Mouse (Mus musculus) limb, embryonic 10.5 days (tissue): ENCODE results near the gene Gm30191. TPM values are rescaled to one million over a fixed set of nuclear protein-coding genes. Genes with fewer than 3 reads are reported as not detected.
A peak's percentile ranks its signal among the peaks of the same experiment; 100 is the strongest.

Experiments
- DNase-seq: peaks from one replicate; pipeline ENCODE4 v3.0.0-alpha.2; 2017; ENCODE audit warnings: low spot score
- H3K27ac ChIP-seq: fragments of 300-500 bp; sonication (generic); 2 replicates; pipeline ENCODE4 v1.5.1; 2016; ENCODE audit warnings: mild to moderate bottlenecking
- H3K27me3 ChIP-seq: fragments of 300-500 bp; sonication (generic); 2 replicates; pipeline ENCODE4 v1.6.1; 2016; ENCODE audit warnings: low read depth, mild to moderate bottlenecking; ENCODE audit not compliant: poor library complexity, severe bottlenecking
- H3K36me3 ChIP-seq: fragments of 300-500 bp; sonication (generic); 2 replicates; pipeline ENCODE4 v1.6.1; 2016; ENCODE audit warnings: mild to moderate bottlenecking, moderate library complexity
- H3K4me1 ChIP-seq: fragments of 300-500 bp; sonication (generic); 2 replicates; pipeline ENCODE4 v1.6.1; 2016
- H3K4me3 ChIP-seq: fragments of 300-500 bp; sonication (generic); 2 replicates; pipeline ENCODE4 v1.5.1; 2016; ENCODE audit warnings: mild to moderate bottlenecking, moderate library complexity
- H3K9me3 ChIP-seq: fragments of 300-500 bp; sonication (generic); replicated peaks from 2 replicates; pipeline ENCODE4 v1.6.1; 2016; ENCODE audit warnings: mild to moderate bottlenecking
- WGBS: fragments of 180-500 bp; shearing (Covaris S2); methylation state at CpG from one replicate; pipeline ENCODE4 v1.1.7; 2016; 5-methylcytosine and 5-hydroxymethylcytosine counted together
- polyA plus RNA-seq: library from polyadenylated mRNA; unstranded; fragments of >200 nt; fragmentation: Nextera tagmentation; extraction: Ambion mirVana; gene quantifications from 2 replicates; pipeline ENCODE4 v1.2.1, GENCODE M21; 2016

Gm30191 gene
- polyA plus RNA-seq, 1 experiment from 2014 or later: not detected

DNA sequence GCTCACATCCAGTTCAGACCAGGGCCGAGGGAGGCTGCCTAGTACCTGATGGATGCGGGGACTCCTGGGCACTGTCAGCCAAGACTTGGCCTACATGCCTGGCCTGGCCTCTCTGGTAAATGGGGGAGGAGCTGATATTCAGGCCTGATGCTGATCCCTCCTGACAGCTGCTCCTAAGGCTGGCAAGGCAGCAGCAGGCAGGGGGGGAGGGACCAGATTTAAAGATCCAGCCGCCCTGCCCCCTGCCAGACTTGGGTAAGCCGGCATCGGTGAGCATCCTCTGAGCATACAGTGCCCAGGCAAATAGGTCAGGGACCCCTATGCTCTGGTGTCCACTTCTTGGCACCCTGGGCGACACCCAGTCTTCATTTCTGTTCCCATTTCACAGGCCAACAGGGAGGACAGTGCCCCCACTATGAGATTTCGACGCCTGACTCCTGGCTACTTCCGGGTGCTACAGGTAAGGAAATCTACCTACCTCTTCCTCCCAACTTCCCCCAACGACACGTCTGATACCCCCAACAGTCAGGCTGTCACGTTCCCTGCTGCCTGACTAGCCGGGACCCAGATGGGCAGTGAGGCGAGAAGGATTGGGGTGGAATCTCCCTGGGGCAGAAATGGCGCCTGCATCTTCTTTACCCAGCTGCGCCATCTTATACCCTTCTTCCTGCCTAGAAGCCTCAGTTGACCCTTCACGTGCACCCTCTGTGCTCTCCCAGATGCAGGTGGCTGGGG is 3.1 kb upstream of the Gm30191 start, which contains the start of gene E130218I03Rik:
TSS of gene E130218I03Rik (plus strand) at position 147 of the 735 bp plus-strand sequence.
- Histone ChIP-seq H3K4me3 (peak within 1 kb of the TSS; percentile 84), H3K36me3 (peaks cover 14% of the 10 kb centered on the region), H3K9me3 (no peaks in the 10 kb centered on the region), H3K4me1 (peaks cover 27% of the 10 kb centered on the region), H3K27ac (no peak within 1 kb of the TSS; the same call in 1 of the 2 replicates), H3K27me3 (peaks cover 32% of the 10 kb centered on the region)
- DNase-seq: no peak
- 94% methylated on average over 17 of the region's 17 CpGs for WGBS

DNA sequence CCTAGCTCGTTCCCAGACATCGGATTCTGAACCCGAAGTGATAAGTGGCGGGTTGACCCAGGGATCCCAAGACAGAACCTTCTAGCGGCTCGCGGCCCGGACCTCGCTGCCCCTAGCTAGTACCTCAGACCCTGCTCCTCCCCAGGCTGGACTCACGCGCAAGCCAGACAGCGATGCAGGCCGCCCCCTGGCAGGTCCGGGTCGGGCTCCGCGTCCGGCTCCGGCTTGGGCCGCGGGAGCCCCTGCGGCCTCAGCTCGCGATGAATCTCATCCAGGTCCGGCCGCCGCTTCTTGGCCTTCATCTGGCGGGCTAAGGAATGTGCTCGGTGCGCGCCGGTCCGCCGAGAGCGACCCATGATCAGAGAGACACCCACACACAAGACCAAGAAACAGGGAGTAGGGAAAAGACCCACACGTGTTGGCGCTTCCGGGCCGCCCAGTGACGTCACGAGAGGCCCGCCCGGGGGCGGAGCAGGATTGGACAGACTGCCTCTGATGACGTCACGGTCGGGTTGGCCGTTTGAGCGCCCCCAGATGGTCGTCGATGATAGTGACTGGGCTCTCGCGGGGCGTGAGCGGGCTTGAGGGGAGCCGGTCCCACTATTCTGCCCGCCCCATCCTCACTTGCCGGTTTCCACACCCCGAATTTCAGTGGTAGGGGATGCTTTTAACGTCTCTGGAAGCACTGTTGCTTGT is 1.4 kb upstream of the Gm30191 start, which contains the start of gene Zfp593:
TSS of gene Zfp593 (minus strand) at position 445 of the 696 bp plus-strand sequence.
- WGBS: under 1% methylated on average over 60 of the region's 60 CpGs
- DNase-seq: peak; percentile 99
- peaks cover 39% of the 10 kb centered on the region for H3K4me1 ChIP-seq

DNA sequence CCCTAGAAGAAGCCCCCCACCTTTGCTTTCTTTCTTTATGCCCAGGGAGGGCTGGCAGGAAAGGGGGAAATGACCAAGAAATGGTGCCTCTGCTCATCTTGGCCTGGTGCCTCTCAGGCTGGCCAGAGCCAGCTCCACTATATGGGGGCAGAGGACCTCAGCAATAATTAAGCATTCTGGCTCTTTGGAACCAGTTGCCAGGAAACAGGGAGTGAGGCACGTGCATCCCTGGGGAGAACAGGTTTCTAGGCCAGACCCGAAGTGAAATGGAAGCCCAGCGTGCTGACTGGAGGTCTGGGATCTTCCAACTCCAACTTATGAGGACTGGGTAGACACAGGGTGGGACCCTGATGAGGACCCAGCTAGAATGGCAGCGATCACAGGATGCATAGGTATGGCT is 479 bp upstream of the Gm30191 start:
- Histone ChIP-seq H3K27ac (peak overlapping the region; percentile 86; the same call in 1 of the 2 replicates), H3K9me3 (no peaks in the 10 kb centered on the region), H3K27me3 (peaks cover 54% of the 10 kb centered on the region), H3K4me3 (0 out of 2 replicates have a peak overlapping the region, but pooled peaks have one; percentile 84), H3K4me1 (peaks cover 49% of the 10 kb centered on the region), H3K36me3 (peaks cover 14% of the 10 kb centered on the region)
- no peak for DNase-seq
- WGBS: 56% methylated on average over 4 of the region's 4 CpGs

More for the DNA sequence above, 1.4 kb upstream of the Gm30191 start, which contains the start of gene Zfp593:
- no peaks in the 10 kb centered on the region for H3K9me3 ChIP-seq
- H3K27ac ChIP-seq: peak within 1 kb of the TSS; percentile 86
- H3K4me3 ChIP-seq: peak within 1 kb of the TSS; percentile 84
- H3K36me3 ChIP-seq: peaks cover 14% of the 10 kb centered on the region
- H3K27me3 ChIP-seq: peaks cover 44% of the 10 kb centered on the region

DNA sequence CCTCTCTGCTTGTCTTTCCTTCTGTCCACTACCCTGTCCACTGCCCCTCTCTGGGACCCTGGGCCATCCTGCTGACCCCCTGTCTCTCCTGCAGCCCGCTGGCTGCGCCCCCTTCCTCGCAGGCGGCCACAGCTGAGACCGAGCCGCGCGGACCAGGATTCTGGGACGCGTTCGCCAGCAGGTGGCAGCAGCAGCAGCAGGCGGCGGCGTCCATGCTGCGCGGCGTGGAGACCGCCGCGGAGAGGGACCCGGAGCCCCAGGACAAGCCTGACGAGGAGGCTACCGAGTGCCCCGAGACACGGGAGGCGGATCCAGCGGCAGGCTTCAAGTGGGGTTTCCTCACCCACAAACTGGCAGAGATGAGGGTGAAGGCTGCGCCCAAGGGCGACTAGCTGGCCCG is 2.9 kb downstream of the Gm30191 start:
- peak overlapping the region; percentile 61 for H3K4me3 ChIP-seq
- DNase-seq: peak; percentile 91
- peaks cover 87% of the 10 kb centered on the region for H3K27me3 ChIP-seq
- no peaks in the 10 kb centered on the region for H3K9me3 ChIP-seq
- no peaks in the 10 kb centered on the region for H3K36me3 ChIP-seq
- H3K27ac ChIP-seq: peak overlapping the region; percentile 88
- 1% methylated on average over 30 of the region's 30 CpGs for WGBS
- H3K4me1 ChIP-seq: peaks cover 70% of the 10 kb centered on the region

DNA sequence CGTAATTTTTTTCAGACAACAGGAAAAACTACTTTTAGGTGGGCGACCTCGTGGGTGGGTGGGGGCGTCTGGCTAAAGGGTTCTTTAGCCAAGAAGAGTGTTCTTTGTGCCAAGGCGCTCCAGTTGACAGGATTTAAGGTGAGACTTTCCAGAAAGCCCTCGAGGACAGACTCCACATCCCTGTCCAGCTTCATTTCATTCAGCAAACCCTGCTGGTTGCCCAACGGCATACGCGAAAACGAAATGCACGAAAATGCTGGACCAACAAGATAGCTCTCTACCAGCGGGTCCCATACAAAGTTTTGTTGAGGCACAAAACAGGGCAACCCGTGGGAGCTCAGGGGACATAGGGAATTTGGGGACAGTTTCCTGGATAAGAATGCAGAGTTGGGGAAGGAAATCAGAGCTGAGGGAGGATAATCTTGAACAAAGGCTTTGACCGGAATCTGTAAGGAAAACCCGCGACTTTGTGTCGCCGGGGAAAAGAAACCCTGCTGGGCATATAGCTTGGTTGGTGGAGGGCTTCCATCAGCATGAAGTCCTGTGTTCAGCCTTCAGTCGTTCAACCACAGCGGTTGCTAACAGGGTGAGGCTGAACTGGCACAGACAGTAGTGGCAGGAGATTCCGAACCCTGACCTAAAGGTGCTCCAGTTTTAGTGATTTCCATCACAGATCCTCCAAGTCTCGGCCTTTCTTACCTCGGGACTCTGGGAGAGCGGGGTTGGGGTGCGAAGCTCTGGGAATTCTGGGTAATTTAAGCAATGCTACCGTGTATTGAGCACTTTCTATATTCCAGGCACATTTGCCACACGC is 3.6 kb downstream of the Gm30191 start:
- Histone ChIP-seq H3K27me3 (peaks cover 94% of the 10 kb centered on the region), H3K27ac (peak overlapping the region; percentile 88), H3K36me3 (no peaks in the 10 kb centered on the region), H3K4me1 (peaks cover 71% of the 10 kb centered on the region), H3K9me3 (no peaks in the 10 kb centered on the region), H3K4me3 (peak overlapping the region; percentile 61)
- peak; percentile 51 for DNase-seq
- WGBS: 8% methylated on average over 27 of the region's 27 CpGs

DNA sequence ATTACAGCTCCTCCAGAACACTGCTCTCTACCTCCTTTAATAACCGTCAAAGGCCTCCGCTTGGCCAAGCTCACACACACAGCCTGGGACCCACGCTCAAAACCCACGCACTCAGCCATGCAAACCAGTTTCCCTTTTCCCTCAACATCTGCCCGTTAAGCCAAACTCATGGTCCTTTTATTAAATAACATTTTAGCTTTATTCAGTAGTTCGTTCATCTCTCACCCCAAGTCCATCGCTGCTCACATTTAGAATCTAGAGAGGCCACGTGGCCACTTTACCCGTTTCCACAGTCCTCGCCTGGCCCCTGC is 4.2 kb downstream of the Gm30191 start:
- no peaks in the 10 kb centered on the region for H3K36me3 ChIP-seq
- no peaks in the 10 kb centered on the region for H3K9me3 ChIP-seq
- H3K4me3 ChIP-seq: peak overlapping the region; percentile 61
- WGBS: 11% methylated on average over 10 of the region's 10 CpGs
- DNase-seq: no peak
- peaks cover 99% of the 10 kb centered on the region for H3K27me3 ChIP-seq
- peaks cover 74% of the 10 kb centered on the region for H3K4me1 ChIP-seq
- peak overlapping the region; percentile 88 for H3K27ac ChIP-seq

DNA sequence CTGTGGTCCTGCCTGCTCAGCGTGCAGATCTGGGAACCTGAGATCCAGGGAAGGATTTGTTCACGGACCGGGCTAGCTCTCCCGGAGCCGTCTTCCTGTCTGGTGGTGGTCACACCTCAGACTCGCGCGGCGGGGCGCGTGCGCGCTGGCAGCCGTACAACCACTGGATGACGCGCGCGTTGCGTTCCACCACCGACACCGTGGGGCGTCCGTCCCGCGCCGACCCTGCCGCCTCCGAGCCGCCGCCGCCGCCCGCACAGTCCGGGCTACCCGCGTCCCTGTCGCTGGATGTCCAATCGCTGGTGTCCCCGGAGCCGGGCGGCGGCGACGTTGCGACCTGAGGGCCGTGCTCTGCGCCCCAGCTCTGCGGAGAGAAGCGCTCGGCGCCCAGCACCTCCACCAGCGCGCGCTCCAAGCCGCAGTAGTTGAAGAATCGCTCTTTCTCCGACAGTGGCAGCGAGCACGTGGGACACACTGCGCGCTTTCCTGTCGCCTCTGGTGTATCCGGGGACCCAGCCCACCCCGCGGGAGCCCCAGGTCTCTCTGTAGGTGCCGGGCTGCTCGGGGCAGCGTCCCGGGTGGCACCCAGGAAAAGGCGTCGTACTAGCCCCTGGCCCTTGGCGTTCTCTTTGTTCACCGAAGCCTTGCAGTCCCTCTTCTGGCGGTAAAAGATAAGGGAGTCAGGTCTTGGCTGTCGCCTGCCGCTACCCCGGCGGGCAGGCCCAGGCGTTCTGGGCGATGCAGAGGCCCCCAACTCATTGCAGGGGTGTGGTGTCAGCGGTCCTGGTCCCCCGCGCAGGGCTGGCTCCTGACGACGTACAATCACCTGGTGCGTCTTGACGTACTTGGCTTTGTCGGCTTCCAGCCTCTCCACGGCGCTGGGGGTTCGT is 4.8 kb downstream of the Gm30191 start:
- H3K4me1 ChIP-seq: peaks cover 75% of the 10 kb centered on the region
- DNase-seq: peak; percentile 75
- H3K27me3 ChIP-seq: peaks cover 98% of the 10 kb centered on the region
- no peaks in the 10 kb centered on the region for H3K36me3 ChIP-seq
- H3K27ac ChIP-seq: peak overlapping the region; percentile 88
- H3K4me3 ChIP-seq: peak overlapping the region; percentile 61
- H3K9me3 ChIP-seq: no peaks in the 10 kb centered on the region
- WGBS: under 1% methylated on average over 91 of the region's 91 CpGs

DNA sequence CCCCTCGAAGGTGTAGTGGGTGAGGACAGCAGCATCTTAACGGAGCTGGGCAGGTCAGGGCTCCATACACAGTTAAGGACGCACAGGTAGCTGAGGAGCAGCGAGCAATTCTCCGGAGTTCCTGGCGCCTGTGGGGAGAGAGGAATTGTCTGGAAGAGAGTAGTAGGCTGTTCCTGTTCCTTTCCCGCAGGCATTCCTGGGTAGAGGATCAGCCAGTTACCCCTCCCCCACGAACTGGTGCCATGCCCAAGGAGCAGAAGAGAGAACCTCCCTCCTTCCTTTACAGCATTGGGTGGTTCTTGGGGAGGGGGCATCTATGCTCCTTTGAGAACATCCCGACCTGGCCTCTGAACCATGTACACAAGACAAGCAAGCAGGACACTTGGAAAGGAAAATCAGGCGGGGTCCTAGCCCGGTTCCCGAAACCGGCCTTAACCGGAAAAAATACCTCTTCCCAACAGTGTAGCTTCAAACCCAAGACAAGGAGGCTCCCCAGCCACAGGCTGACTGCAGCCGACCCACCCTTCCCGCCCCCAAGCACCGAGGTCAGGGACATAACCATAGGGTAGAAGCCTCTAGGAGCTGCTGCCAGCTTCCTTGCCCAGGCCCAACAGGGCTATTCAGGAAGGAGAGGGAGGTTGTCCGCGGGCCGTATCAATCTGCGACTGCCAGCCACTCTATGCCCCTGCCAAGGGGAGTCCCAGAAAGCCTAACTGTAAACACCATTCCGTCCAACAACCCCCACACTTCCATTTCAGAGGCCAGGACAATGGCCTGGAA is 5.6 kb downstream of the Gm30191 start:
- Histone ChIP-seq H3K4me1 (peaks cover 83% of the 10 kb centered on the region), H3K9me3 (no peaks in the 10 kb centered on the region), H3K27ac (peak overlapping the region; percentile 88), H3K4me3 (peak overlapping the region; percentile 61), H3K36me3 (no peaks in the 10 kb centered on the region), H3K27me3 (peaks cover 90% of the 10 kb centered on the region)
- peak; percentile 67 for DNase-seq
- 3% methylated on average over 22 of the region's 22 CpGs for WGBS

DNA sequence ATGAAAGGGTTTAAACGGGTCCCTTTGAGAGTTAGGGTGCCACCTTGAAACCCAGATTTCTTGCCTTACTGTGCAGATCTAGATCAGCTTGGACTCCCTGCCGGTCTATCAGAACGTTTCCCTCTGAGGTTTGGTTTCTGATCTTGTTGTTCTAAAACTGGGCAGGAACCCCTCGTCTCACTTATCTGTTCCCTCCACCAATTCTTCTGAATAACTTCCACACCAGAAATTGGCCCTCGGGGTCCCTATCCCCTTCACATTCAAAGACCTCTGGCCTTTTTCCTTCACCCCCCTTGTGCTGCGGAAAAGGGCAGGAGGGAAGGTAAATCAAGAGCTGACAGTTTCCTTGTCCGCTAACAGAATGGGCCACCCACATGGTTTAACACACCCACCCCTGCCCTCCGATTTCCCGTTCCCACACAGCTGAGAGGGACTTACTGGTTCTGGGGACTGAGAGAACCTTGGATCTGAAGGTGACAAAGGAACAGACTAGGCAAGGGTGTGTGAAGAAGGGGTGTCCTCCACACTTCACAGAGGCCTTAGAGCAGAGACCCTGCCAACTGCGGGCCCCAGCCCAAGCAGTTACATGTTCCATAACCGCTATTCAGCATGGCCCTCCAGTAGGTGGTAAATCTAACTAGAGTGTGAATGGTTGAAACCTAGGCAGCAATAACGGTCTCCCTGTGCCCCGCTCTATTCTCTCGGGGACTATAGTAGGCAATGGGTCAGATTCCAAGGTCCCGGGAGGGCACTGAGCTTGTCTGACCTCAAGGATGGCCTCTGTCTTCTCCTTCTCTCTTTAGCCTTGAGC is 6.4 kb downstream of the Gm30191 start:
- 2% methylated on average over 15 of the region's 15 CpGs for WGBS
- Histone ChIP-seq H3K9me3 (no peaks in the 10 kb centered on the region), H3K27me3 (peaks cover 82% of the 10 kb centered on the region), H3K4me3 (peak overlapping the region; percentile 61), H3K4me1 (peaks cover 91% of the 10 kb centered on the region), H3K27ac (peak overlapping the region; percentile 88), H3K36me3 (no peaks in the 10 kb centered on the region)
- DNase-seq: peak; percentile 51

DNA sequence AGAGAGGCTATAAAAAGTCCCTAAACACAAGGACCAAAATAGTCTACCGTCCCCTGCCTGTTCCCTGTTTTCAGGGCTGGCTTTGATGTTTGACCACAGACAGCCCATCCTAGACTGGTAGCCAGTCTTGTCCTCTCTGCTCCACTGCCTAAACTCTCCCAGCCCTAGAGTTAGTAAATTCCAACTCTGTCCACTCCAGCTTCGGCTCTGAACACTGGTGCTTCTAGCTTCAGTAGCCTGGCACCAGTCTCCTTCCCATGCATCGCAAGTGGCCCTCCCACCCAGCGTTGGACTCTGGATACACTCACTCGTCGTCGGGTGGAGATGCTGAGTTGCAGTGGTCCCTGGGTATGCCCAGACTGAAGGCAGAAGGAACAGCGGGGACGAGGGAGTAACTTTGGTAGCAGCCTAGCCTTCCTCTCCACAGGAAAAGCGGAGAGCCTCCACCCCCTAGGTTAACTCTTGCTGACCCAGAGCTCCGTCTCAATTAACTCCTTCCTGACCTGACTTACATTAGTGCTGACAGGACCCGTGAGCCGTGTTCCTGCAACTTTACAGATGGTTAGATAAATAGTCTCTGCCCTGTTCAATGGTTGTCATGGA is 7.1 kb downstream of the Gm30191 start, which contains the start of gene Grrp1:
TSS of gene Grrp1 (minus strand) at position 385 of the 603 bp plus-strand sequence.
- H3K36me3 ChIP-seq: no peaks in the 10 kb centered on the region
- H3K9me3 ChIP-seq: no peaks in the 10 kb centered on the region
- peaks cover 91% of the 10 kb centered on the region for H3K4me1 ChIP-seq
- under 1% methylated on average over 13 of the region's 13 CpGs for WGBS
- H3K27me3 ChIP-seq: peaks cover 75% of the 10 kb centered on the region
- DNase-seq: peak; percentile 63
- peak within 1 kb of the TSS; percentile 88 for H3K27ac ChIP-seq
- H3K4me3 ChIP-seq: peak within 1 kb of the TSS; percentile 61
